Mouse (Mus musculus) monocyte, adult 5-6 weeks (primary cell): Measurements from ENCODE around the gene St8sia1. TPM values are rescaled to one million over a fixed set of nuclear protein-coding genes. Genes with fewer than 3 reads are reported as not detected.

Source experiments
- ATAC-seq: fragments of 153-309, 156-312 bp; replicated peaks from 2 replicates; pipeline ENCODE4 v1.8.0; 2017; ENCODE audit warnings: mild to moderate bottlenecking; ENCODE audit not compliant: low TSS enrichment, insufficient number of reproducible peaks, severe bottlenecking, poor library complexity, low FRiP score
- total RNA-seq: library from RNA; stranded (forward); fragments of 200-1000, 200-491, 200-594 nt; gene quantifications from 3 replicates; pipeline ENCODE4 v1.2.3, GENCODE M21; 2017

The St8sia1 gene
- total RNA-seq, 1 experiment from 2014 or later, result not detected

GRCm38 (mm10) chr6:142950354-142950753 lies 13.9 kb downstream of the St8sia1 start:
- ATAC-seq, result no peak

- ATAC-seq, result no peak
These were observed 15.3 kb downstream of the St8sia1 start for GRCm38 (mm10) chr6:142948955-142949357.

- ATAC-seq, result no peak
These were observed 17.2 kb downstream of the St8sia1 start for GRCm38 (mm10) chr6:142947029-142947428.

- ATAC-seq, result no peak
These were observed 18.0 kb downstream of the St8sia1 start for GRCm38 (mm10) chr6:142946069-142946871.

- no peak for ATAC-seq
These were observed 18.8 kb downstream of the St8sia1 start for GRCm38 (mm10) chr6:142945461-142945860.

- ATAC-seq, result no peak
These were observed 19.8 kb downstream of the St8sia1 start for GRCm38 (mm10) chr6:142944470-142944869.

GRCm38 (mm10) chr6:142943419-142943818 lies 20.8 kb downstream of the St8sia1 start:
- ATAC-seq, result no peak

GRCm38 (mm10) chr6:142941596-142942381 lies 22.5 kb downstream of the St8sia1 start:
- ATAC-seq, result no peak

- no peak for ATAC-seq
These were observed 23.2 kb downstream of the St8sia1 start for GRCm38 (mm10) chr6:142941078-142941477.

GRCm38 (mm10) chr6:142938549-142939345 lies 25.5 kb downstream of the St8sia1 start:
- no peak for ATAC-seq

GRCm38 (mm10) chr6:142938074-142938473 lies 26.2 kb downstream of the St8sia1 start:
- no peak for ATAC-seq

- no peak for ATAC-seq
These were observed 31.7 kb downstream of the St8sia1 start for GRCm38 (mm10) chr6:142932582-142932981.

- ATAC-seq, result no peak
These were observed 32.1 kb downstream of the St8sia1 start for GRCm38 (mm10) chr6:142932144-142932543.

- no peak for ATAC-seq
These were observed 35.5 kb downstream of the St8sia1 start for GRCm38 (mm10) chr6:142928551-142929309.

- ATAC-seq, result no peak
These were observed 37.2 kb downstream of the St8sia1 start for GRCm38 (mm10) chr6:142926901-142927605.

- no peak for ATAC-seq
These were observed 38.3 kb downstream of the St8sia1 start for GRCm38 (mm10) chr6:142925921-142926320.

- ATAC-seq, result no peak
These were observed 38.9 kb downstream of the St8sia1 start for GRCm38 (mm10) chr6:142925374-142925773.

- ATAC-seq, result no peak
These were observed 43.4 kb downstream of the St8sia1 start for GRCm38 (mm10) chr6:142920901-142921300.
